Mouse (Mus musculus): ENCODE results near the gene Myo15b. TPM values are rescaled to one million over a fixed set of nuclear protein-coding genes. Genes with fewer than 3 reads are reported as not detected.

The Myo15b gene
- polyA plus RNA-seq, 3 experiments from 2014 or later, result not detected

- no peak for ATAC-seq
Observed at GRCm38 (mm10) chr11:115875935-115876334, 17.7 kb downstream of the Myo15b start.

- no peak for ATAC-seq
Observed at GRCm38 (mm10) chr11:115876438-115876837, 18.2 kb downstream of the Myo15b start.

GRCm38 (mm10) chr11:115877174-115877755 lies 19.1 kb downstream of the Myo15b start:
- no peak for ATAC-seq

GRCm38 (mm10) chr11:115878071-115878470 lies 19.9 kb downstream of the Myo15b start:
- no peak for ATAC-seq

GRCm38 (mm10) chr11:115881002-115881401 lies 22.8 kb downstream of the Myo15b start:
- ATAC-seq, result no peak

GRCm38 (mm10) chr11:115883251-115883650 lies 25.0 kb downstream of the Myo15b start:
- no peak for ATAC-seq

- no peak for ATAC-seq
Observed at GRCm38 (mm10) chr11:115884361-115884760, 26.2 kb downstream of the Myo15b start.

GRCm38 (mm10) chr11:115885281-115885680 lies 27.1 kb downstream of the Myo15b start:
- ATAC-seq, result no peak

GRCm38 (mm10) chr11:115886446-115886845 lies 28.2 kb downstream of the Myo15b start:
- ATAC-seq, result no peak

GRCm38 (mm10) chr11:115888020-115888419 lies 29.8 kb downstream of the Myo15b start:
- ATAC-seq, result no peak

- no peak for ATAC-seq
Observed at GRCm38 (mm10) chr11:115889159-115889558, 31.0 kb downstream of the Myo15b start.

GRCm38 (mm10) chr11:115892213-115892612 lies 34.0 kb downstream of the Myo15b start:
- ATAC-seq, result no peak

GRCm38 (mm10) chr11:115893071-115893470 lies 34.9 kb downstream of the Myo15b start:
- no peak for ATAC-seq

- ATAC-seq, result no peak
Observed at GRCm38 (mm10) chr11:115894755-115895520, 36.7 kb downstream of the Myo15b start.

- ATAC-seq, result no peak
Observed at GRCm38 (mm10) chr11:115898446-115898845, 40.2 kb downstream of the Myo15b start.

- no peak for ATAC-seq
Observed at GRCm38 (mm10) chr11:115898886-115899285, 40.7 kb downstream of the Myo15b start.

GRCm38 (mm10) chr11:115899486-115900266 lies 41.5 kb downstream of the Myo15b start, which contains the start of gene Smim5:
Gene Smim5 (plus strand): TSS chr11:115899966.
- ATAC-seq, result no peak

GRCm38 (mm10) chr11:115900561-115901337 lies 42.5 kb downstream of the Myo15b start:
- no peak for ATAC-seq

- ATAC-seq, result no peak
Observed at GRCm38 (mm10) chr11:115901338-115902161, 43.3 kb downstream of the Myo15b start.

- ATAC-seq, result no peak
Observed at GRCm38 (mm10) chr11:115902177-115902576, 44.0 kb downstream of the Myo15b start.

- no peak for ATAC-seq
Observed at GRCm38 (mm10) chr11:115902831-115903230, 44.6 kb downstream of the Myo15b start.
